Mouse (Mus musculus) embryo, embryonic 10.5 days (tissue): ENCODE measurements around the gene Siae.

Experiments
- DNase-seq: peaks from one replicate; pipeline ENCODE4 v3.0.0-alpha.2; 2015; ENCODE audit warnings: low spot score

Gene Siae

DNA sequence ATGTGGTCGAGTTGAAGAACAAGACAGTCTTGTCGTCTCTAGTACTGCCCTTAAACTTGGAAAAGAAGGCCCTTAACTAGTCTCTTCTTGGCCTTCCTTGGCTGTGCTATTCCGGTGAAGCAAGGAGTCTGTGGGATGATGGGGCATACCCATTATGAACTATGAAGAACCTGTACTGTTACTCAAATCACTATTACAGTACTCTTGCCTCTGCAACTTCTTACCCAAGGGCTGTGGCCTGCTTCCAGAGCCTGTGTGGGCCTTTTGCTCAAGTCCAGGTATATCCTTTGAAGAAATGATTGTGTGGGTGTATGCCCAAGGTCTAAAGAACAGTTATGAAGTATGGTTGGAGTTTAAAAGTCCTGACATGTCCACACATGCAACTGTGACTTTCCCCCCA is 114.8 kb downstream of the Siae start:
- no peak for DNase-seq

DNA sequence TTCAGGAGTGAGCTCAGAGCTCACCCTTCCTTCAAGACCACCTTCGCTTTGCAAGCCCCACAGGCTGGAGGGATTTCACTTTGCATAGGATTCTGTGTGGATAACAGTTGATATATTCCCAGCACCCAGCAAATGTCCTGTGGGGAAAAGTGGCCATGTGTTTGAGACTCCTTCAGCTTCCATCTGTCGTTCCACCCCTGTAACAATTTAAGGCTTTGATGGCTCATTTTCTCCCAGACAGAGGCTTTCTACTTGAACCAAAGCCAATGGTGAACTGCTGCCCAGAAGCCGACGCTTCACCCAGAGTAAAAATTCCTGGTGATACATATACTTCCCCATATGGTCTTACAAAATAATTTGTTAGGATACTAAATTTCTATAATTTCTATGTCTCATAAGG is 119.8 kb downstream of the Siae start:
- DNase-seq, result no peak

DNA sequence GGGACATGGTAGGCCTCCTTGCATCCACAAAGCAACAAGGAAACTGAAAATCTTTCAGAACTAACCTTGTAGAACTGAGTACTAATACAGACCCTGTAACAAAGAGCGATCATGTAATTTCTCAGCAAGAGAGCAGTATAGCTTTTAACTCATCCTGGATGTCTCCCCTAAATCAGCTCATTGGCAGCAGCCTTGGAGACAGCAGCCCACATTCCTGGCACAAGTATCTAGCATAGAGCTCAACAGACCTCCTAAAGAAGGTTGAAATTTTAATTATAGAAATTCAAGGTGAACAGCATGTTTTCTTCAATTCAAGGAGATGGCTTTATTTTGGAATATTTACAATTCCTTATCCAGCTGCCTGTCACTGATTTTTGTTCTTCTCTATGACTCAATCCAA is 125.6 kb downstream of the Siae start:
- no peak for DNase-seq

DNA sequence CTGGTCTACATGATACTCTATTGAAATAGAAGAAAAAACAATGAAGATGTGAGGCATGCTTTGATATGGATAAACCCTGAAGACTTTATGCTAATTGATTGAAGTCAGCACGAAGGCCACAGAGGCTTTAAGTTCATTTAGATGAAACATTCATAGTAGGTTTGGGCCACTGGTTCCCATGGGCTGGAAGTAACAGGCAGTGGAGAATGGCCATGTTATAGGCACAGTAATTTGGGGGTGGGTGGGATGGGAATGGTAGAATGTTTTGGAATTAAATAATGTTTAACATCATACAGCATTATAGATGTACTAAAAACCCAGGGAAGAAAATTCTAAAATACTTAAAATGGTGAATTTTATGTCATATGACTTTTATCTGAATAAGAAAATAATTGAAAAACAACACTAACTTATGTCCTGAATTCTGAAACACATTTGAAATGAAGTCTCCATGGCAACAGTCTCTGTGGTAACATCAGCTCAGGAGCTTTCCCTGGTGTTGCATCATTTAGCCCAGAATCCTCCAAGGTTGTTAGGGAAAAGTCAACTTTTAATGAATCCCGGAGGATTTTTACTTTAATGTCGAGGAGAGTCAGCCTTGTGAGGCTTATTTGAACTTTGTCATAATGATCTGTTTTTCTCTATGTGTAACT is 131.9 kb downstream of the Siae start:
- no peak for DNase-seq

DNA sequence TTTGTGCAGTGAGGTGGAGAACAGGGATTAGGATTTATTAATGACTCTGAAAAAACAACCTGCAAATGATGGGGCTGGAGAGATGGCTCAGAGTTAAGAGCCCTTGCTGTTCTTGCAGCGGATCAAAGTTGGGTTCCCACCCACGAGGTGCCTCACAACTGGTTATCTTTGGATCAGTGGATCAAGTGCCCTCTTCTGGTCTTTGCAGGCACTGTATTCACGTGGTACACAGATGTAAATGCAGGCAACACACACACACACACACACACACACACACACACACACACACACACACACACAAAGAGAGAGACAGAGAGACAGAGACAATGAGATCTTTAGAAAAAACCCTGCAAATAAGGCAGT is 132.4 kb downstream of the Siae start:
- DNase-seq, result no peak

DNA sequence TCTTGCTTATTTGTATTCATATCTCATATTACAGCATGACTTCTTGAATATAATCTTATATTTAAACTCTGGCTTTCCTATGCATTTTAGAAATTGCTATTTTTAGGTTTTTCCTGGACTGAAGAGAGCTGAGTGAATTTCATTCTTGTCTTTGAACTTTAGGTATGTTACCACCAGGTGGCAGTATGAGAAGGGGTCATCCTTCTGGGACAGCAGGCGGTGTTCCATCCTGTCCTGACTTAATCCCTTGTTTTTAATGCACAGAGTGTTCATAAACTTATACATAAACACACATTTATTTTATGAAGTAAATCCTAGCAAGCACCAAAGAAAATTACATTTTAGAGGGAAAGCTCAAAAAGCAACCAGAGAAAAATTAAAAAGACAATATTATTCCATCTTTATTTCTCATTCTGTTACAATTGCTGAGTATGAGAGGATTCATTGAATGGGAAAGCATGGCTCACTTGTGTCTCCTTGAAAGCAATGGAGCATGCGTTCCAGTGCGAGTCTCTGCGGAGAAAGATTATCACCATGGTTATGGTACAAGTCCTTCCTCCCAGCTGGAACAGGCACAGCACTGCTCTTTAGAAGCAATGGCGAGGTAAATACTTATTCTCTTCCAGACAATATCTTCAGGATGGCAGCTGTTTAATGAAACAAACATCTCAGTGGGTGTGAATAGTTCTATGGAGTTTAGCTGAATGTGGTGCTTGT is 134.6 kb downstream of the Siae start:
- DNase-seq, result peak; percentile 79
